Mouse (Mus musculus): ENCODE measurements around the gene Ubqln3.
A peak's percentile ranks its signal among the peaks of the same experiment; 100 is the strongest.

GRCm38 (mm10) chr7:104103913-104104756 lies 38.9 kb downstream of the Ubqln3 start:
- TF ChIP-seq CTCF (IDR thresholded peaks at IDR 0.05 in 2 of 3, conservative IDR thresholded peaks at IDR 0.05 in 1 of 3; ENCODE audit: control insufficient read depth in 1 of 3, insufficient read depth in 1 of 3, low read depth in 2 of 3, low read length in 3 of 3, poor library complexity in 1 of 3, severe bottlenecking in 1 of 3) (no peak), MAFK (IDR thresholded peaks at IDR 0.05; ENCODE audit: borderline replicate concordance, low read depth, low read length) (peak; percentile 92), UBTF (IDR thresholded peaks at IDR 0.05; ENCODE audit: borderline replicate concordance, insufficient read depth, low read depth, low read length) (no peak), TBP (IDR thresholded peaks at IDR 0.05; ENCODE audit: low read depth, low read length) (no peak), MEF2A (IDR thresholded peaks at IDR 0.05; ENCODE audit: extremely low read depth, insufficient replicate concordance, low read depth, low read length, poor library complexity, severe bottlenecking) (no peak), SIN3A (IDR thresholded peaks at IDR 0.05; ENCODE audit: low read length) (no peak), POLR2AphosphoS5 (IDR thresholded peaks at IDR 0.05; ENCODE audit: borderline replicate concordance, low read depth, low read length) (no peak), TAL1 (IDR thresholded peaks at IDR 0.05; ENCODE audit: low read length) (peak; percentile 60), SMC3 (IDR thresholded peaks at IDR 0.05; ENCODE audit: low read depth, low read length) (no peak), MAX (IDR thresholded peaks at IDR 0.05; ENCODE audit: low read length) (no peak), POLR2A (IDR thresholded peaks at IDR 0.05; ENCODE audit: control insufficient read depth in 1 of 2, insufficient read depth in 1 of 2, low read depth in 1 of 2, low read length in 2 of 2, poor library complexity in 1 of 2) (no peak)
